Mouse (Mus musculus) G1E (cell line): Measurements from ENCODE around the gene Il11.

Source experiments
- CTCF ChIP-seq: IDR thresholded peaks from 2 replicates; pipeline ENCODE4 v1.5.1; 2012; ENCODE audit warnings: low read depth, low read length, inconsistent platforms, mixed read lengths
- GATA1 ChIP-seq: IDR thresholded peaks from 2 replicates; pipeline ENCODE4 v1.6.1; 2012; ENCODE audit warnings: borderline replicate concordance, low read length, inconsistent platforms, mixed read lengths
- POLR2AphosphoS5 ChIP-seq: IDR thresholded peaks from 2 replicates; pipeline ENCODE4 v1.6.1; 2012; ENCODE audit warnings: low read depth, low read length, inconsistent platforms; ENCODE audit not compliant: insufficient replicate concordance
- TAL1 ChIP-seq: conservative IDR thresholded peaks from 2 replicates; pipeline ENCODE4 v1.6.1; 2012; ENCODE audit warnings: low read depth, low read length, inconsistent platforms, mixed read lengths

GRCm38 (mm10) chr7:4741151-4741550 is 41.5 kb downstream of the Il11 start:
- no peak for TF ChIP-seq CTCF
- no peak for TF ChIP-seq GATA1
- no peak for TF ChIP-seq TAL1
- TF ChIP-seq POLR2AphosphoS5 = no peak
